Mouse (Mus musculus) bone marrow, adult 2 months (tissue): ENCODE measurements around the gene Tyw5. TPM values are rescaled to one million over a fixed set of nuclear protein-coding genes. Genes with fewer than 3 reads are reported as not detected.

ENCODE experiments used
- H3K27ac ChIP-seq: fragments of 200-500 bp; 2 replicates; pipeline ENCODE4 v1.5.1; 2012; ENCODE audit warnings: low read depth, mild to moderate bottlenecking, control low read depth, inconsistent platforms, low read length; ENCODE audit not compliant: control insufficient read depth, poor library complexity, insufficient read depth
- H3K4me1 ChIP-seq: fragments of 200-500 bp; 2 replicates; pipeline ENCODE4 v1.6.1; 2011; ENCODE audit warnings: low read length; ENCODE audit not compliant: control insufficient read depth, insufficient read depth
- H3K4me3 ChIP-seq: fragments of 200-500 bp; replicated peaks from 2 replicates; pipeline ENCODE3; 2011; ENCODE audit warnings: mild to moderate bottlenecking, low read depth, low read length, control low read depth; ENCODE audit not compliant: control insufficient read depth
- CTCF ChIP-seq: fragments of 200-500 bp; IDR thresholded peaks from 2 replicates; pipeline ENCODE4 v1.5.1; 2011; ENCODE audit warnings: low read length, control low read depth; ENCODE audit not compliant: control insufficient read depth, insufficient read depth
- POLR2A ChIP-seq: fragments of 200-500 bp; IDR thresholded peaks from 2 replicates; pipeline ENCODE4 v1.6.1; 2011; ENCODE audit warnings: low read depth, mild to moderate bottlenecking, control low read depth, low read length, borderline replicate concordance; ENCODE audit not compliant: control insufficient read depth
- WGBS: fragments of 180-500 bp; shearing (Covaris S2); methylation state at CpG from one replicate; pipeline ENCODE4 v1.1.7; 2018; 5-methylcytosine and 5-hydroxymethylcytosine counted together
- polyA plus RNA-seq: library from polyadenylated mRNA; stranded (reverse); fragments of >200 nt; gene quantifications from 2 replicates; pipeline ENCODE4 v1.2.4, GENCODE M21; 2011; ENCODE audit warnings: low replicate concordance; ENCODE audit not compliant: missing spikeins, insufficient read depth, insufficient read length

The Tyw5 gene
- polyA plus RNA-seq, 1 experiment: 5.6 TPM

GRCm38 (mm10) chr1:57339156-57339796 is 67.6 kb downstream of the Tyw5 start:
- H3K4me1 ChIP-seq: no peaks in the 10 kb centered on the region
- H3K4me3 ChIP-seq: no peak overlapping the region
- 34% methylated on average over 14 of the region's 14 CpGs for WGBS
- H3K27ac ChIP-seq: no peak overlapping the region
- no peak for TF ChIP-seq CTCF
- TF ChIP-seq POLR2A: no peak

Other genes with a start within 250 kb of the Tyw5 start
- 1.2 and 4.5 TPM in 2 replicates for gene 1700066M21Rik, start 29.5 kb downstream of the Tyw5 start, polyA plus RNA-seq
- gene Maip1, start 773 bp downstream of the Tyw5 start, polyA plus RNA-seq: 3.1 and 3.4 TPM in 2 replicates